Mouse (Mus musculus): ENCODE measurements around the gene Ppp1r21. TPM values are rescaled to one million over a fixed set of nuclear protein-coding genes. Genes with fewer than 3 reads are reported as not detected.

Ppp1r21 gene
- polyA plus RNA-seq, 1 experiment from 2014 or later: 29.5 TPM

DNA sequence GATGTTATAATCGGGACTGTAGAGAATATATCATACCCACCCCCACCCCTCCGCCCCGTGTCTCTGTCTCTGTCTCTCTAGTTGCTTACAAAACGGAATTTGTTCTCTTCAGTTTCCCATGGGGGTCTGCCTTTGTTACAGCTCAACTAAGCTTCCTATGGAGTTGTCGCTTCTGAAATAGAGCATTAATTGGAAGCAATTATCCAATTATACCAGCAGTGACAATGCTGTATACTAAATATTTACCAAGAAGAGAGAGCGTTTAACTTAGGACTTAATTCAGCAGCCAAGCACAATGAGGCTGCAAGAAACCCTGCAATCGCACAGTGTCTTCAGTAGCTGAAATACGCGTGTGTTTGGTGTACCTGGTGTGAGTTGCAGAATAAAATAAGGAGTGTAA is 36.4 kb upstream of the Ppp1r21 start:
- H3K4me2 ChIP-seq (ENCODE audit: low read length): peak overlapping the region; percentile 47
- H3K9me3 ChIP-seq (ENCODE audit: control insufficient read depth, low read length): no peaks in the 10 kb centered on the region
- peak overlapping the region; percentile 76 for H3K27ac ChIP-seq (ENCODE audit: low read length)
- H3K36me3 ChIP-seq (ENCODE audit: control insufficient read depth, insufficient read depth): no peaks in the 10 kb centered on the region
- peaks cover 18% of the 10 kb centered on the region for H3K4me1 ChIP-seq (replicated peaks; ENCODE audit: control insufficient read depth, insufficient read depth, low read length)
- H3K4me3 ChIP-seq (replicated peaks; ENCODE audit: low read length): no peak overlapping the region
- no peaks in the 10 kb centered on the region for H3K27me3 ChIP-seq (replicated peaks; ENCODE audit: control insufficient read depth, insufficient read depth, low read length)
- WGBS: 11% methylated on average over 9 of the region's 9 CpGs
- peak; percentile 21 for ATAC-seq
- no peak overlapping the region; the same call in 1 of the 2 replicates for H3K9ac ChIP-seq (replicated peaks; ENCODE audit: low read depth, low read length)

DNA sequence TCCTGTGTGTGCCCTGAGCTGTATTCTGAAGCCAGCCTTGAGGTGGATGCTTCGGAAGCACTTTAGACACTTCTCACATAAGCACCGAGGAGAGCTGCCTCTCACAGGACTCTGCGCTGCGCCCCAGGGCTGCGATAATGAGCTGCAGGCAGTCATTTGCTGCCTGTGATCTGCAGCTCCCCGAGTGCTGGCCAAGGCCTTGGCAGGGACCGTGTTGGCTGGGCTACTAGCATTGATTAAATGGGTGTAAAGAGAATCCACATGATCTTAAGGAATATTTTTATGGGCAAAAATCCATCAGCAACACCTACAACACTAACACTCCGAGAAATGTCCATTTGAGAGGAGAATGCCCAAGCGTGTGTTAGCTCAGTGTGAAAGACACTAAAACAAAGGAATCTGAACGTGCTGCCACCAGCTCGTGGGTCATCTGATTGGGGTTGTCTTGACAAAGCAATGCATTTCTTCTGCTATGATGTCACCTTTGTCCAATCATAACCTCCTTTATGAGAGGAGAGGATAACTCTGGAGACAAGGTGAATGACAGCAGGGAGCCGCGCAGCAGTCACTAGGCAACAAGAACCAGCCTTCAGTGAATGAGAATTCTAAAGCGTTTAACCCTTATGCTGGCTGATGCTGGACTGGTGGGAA is 35.7 kb upstream of the Ppp1r21 start:
- Histone ChIP-seq H3K4me2 (ENCODE audit: low read length) (peak overlapping the region; percentile 47), H3K27me3 (replicated peaks; ENCODE audit: control insufficient read depth, insufficient read depth, low read length) (no peaks in the 10 kb centered on the region), H3K4me3 (replicated peaks; ENCODE audit: low read length) (peak overlapping the region; percentile 25), H3K27ac (ENCODE audit: low read length) (peak overlapping the region; percentile 76), H3K4me1 (replicated peaks; ENCODE audit: control insufficient read depth, insufficient read depth, low read length) (peaks cover 18% of the 10 kb centered on the region), H3K9ac (replicated peaks; ENCODE audit: low read depth, low read length) (peak overlapping the region; percentile 49), H3K9me3 (ENCODE audit: control insufficient read depth, low read length) (no peaks in the 10 kb centered on the region), H3K36me3 (ENCODE audit: control insufficient read depth, insufficient read depth) (no peaks in the 10 kb centered on the region)
- 6% methylated on average over 14 of the region's 14 CpGs for WGBS
- peak; percentile 93 for ATAC-seq

DNA sequence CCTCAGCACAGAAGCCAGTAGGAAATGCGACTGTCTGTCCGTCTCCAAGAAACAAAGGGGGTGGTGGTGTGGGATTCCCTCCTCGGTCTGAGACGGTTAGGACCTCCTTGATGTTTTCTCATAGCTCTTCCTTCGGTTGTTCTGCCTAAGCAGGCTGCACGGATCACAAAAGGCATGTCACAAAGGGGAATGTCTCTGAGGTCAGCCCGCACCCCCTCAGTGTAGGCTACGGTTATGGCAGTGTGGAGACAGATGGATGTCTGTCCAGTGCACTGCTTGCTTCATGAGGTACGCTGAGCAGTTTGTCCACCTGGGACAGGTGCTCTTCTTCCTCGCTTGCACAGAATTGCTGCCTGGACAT is 35.2 kb upstream of the Ppp1r21 start:
- peak overlapping the region; percentile 47 for H3K4me2 ChIP-seq (ENCODE audit: low read length)
- peak; percentile 29; the same call in 1 of the 2 replicates for ATAC-seq
- WGBS: 24% methylated on average over 10 of the region's 10 CpGs
- no peaks in the 10 kb centered on the region for H3K9me3 ChIP-seq (ENCODE audit: control insufficient read depth, low read length)
- H3K4me3 ChIP-seq (replicated peaks; ENCODE audit: low read length): peak overlapping the region; percentile 25; the same call in 1 of the 2 replicates
- H3K4me1 ChIP-seq (replicated peaks; ENCODE audit: control insufficient read depth, insufficient read depth, low read length): peaks cover 18% of the 10 kb centered on the region
- H3K27ac ChIP-seq (ENCODE audit: low read length): peak overlapping the region; percentile 76; the same call in 1 of the 2 replicates
- H3K27me3 ChIP-seq (replicated peaks; ENCODE audit: control insufficient read depth, insufficient read depth, low read length): no peaks in the 10 kb centered on the region
- H3K9ac ChIP-seq (replicated peaks; ENCODE audit: low read depth, low read length): peak overlapping the region; percentile 49
- no peaks in the 10 kb centered on the region for H3K36me3 ChIP-seq (ENCODE audit: control insufficient read depth, insufficient read depth)

- Histone ChIP-seq H3K27me3 (replicated peaks; ENCODE audit: control insufficient read depth, insufficient read depth, low read length) (no peaks in the 10 kb centered on the region), H3K9ac (replicated peaks; ENCODE audit: low read depth, low read length) (no peak overlapping the region), H3K27ac (ENCODE audit: low read length) (no peak overlapping the region), H3K4me1 (replicated peaks; ENCODE audit: control insufficient read depth, insufficient read depth, low read length) (peaks cover 18% of the 10 kb centered on the region), H3K36me3 (ENCODE audit: control insufficient read depth, insufficient read depth) (no peaks in the 10 kb centered on the region), H3K9me3 (ENCODE audit: control insufficient read depth, low read length) (no peaks in the 10 kb centered on the region), H3K4me3 (replicated peaks; ENCODE audit: low read length) (no peak overlapping the region), H3K4me2 (ENCODE audit: low read length) (no peak overlapping the region)
- ATAC-seq: no peak
- 77% methylated on average over 5 of the region's 5 CpGs for WGBS
Measured at GRCm38 (mm10) chr17:88498090-88498682, 31.7 kb upstream of the Ppp1r21 start.

DNA sequence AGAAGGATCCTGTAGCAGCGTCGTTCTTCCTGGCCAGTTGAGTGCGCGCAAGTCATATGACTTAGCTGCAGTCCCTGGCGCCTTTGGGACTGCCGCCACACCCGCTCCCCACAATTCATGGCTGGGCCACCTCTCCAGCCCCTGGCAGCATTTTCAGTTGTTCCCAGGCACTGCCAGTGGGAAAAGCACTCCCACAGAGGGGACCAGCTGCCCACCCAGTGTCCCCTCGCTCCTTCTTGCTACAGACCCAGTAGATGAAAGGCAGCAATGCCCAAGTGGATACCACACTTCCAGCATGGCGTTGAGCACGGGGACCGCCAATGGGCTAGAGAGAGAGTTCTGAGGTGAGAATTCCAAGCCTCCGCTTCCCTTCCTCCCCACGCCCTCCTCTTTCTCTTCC is 25.9 kb upstream of the Ppp1r21 start:
- no peak overlapping the region for H3K4me2 ChIP-seq (ENCODE audit: low read length)
- 95% methylated on average over 13 of the region's 13 CpGs for WGBS
- ATAC-seq: no peak
- no peaks in the 10 kb centered on the region for H3K27me3 ChIP-seq (replicated peaks; ENCODE audit: control insufficient read depth, insufficient read depth, low read length)
- H3K36me3 ChIP-seq (ENCODE audit: control insufficient read depth, insufficient read depth): no peaks in the 10 kb centered on the region
- no peak overlapping the region for H3K27ac ChIP-seq (ENCODE audit: low read length)
- no peaks in the 10 kb centered on the region for H3K9me3 ChIP-seq (ENCODE audit: control insufficient read depth, low read length)
- no peak overlapping the region for H3K4me3 ChIP-seq (replicated peaks; ENCODE audit: low read length)
- no peak overlapping the region for H3K9ac ChIP-seq (replicated peaks; ENCODE audit: low read depth, low read length)
- H3K4me1 ChIP-seq (replicated peaks; ENCODE audit: control insufficient read depth, insufficient read depth, low read length): peaks cover 10% of the 10 kb centered on the region

- Histone ChIP-seq H3K27ac (ENCODE audit: low read length) (no peak overlapping the region), H3K27me3 (replicated peaks; ENCODE audit: control insufficient read depth, insufficient read depth, low read length) (no peaks in the 10 kb centered on the region), H3K4me3 (replicated peaks; ENCODE audit: low read length) (no peak overlapping the region), H3K9ac (replicated peaks; ENCODE audit: low read depth, low read length) (no peak overlapping the region), H3K36me3 (ENCODE audit: control insufficient read depth, insufficient read depth) (no peaks in the 10 kb centered on the region), H3K9me3 (ENCODE audit: control insufficient read depth, low read length) (no peaks in the 10 kb centered on the region), H3K4me2 (ENCODE audit: low read length) (no peak overlapping the region), H3K4me1 (replicated peaks; ENCODE audit: control insufficient read depth, insufficient read depth, low read length) (peaks cover 10% of the 10 kb centered on the region)
- WGBS: 19% methylated on average over 10 of the region's 10 CpGs
- peak; percentile 85 for ATAC-seq
Measured at GRCm38 (mm10) chr17:88505275-88505723, 24.6 kb upstream of the Ppp1r21 start.

GRCm38 (mm10) chr17:88505941-88506340 is 24.0 kb upstream of the Ppp1r21 start:
- no peak for ATAC-seq
- H3K9me3 ChIP-seq (ENCODE audit: control insufficient read depth, low read length): no peaks in the 10 kb centered on the region
- no peaks in the 10 kb centered on the region for H3K27me3 ChIP-seq (replicated peaks; ENCODE audit: control insufficient read depth, insufficient read depth, low read length)
- H3K36me3 ChIP-seq (ENCODE audit: control insufficient read depth, insufficient read depth): no peaks in the 10 kb centered on the region
- H3K27ac ChIP-seq (ENCODE audit: low read length): no peak overlapping the region
- no peak overlapping the region for H3K9ac ChIP-seq (replicated peaks; ENCODE audit: low read depth, low read length)
- no peak overlapping the region for H3K4me2 ChIP-seq (ENCODE audit: low read length)
- no peak overlapping the region for H3K4me3 ChIP-seq (replicated peaks; ENCODE audit: low read length)
- H3K4me1 ChIP-seq (replicated peaks; ENCODE audit: control insufficient read depth, insufficient read depth, low read length): peaks cover 10% of the 10 kb centered on the region
- 87% methylated on average over 15 of the region's 15 CpGs for WGBS

GRCm38 (mm10) chr17:88507376-88507775 is 22.5 kb upstream of the Ppp1r21 start:
- H3K4me1 ChIP-seq (replicated peaks; ENCODE audit: control insufficient read depth, insufficient read depth, low read length): peaks cover 10% of the 10 kb centered on the region
- H3K9me3 ChIP-seq (ENCODE audit: control insufficient read depth, low read length): no peaks in the 10 kb centered on the region
- H3K4me3 ChIP-seq (replicated peaks; ENCODE audit: low read length): no peak overlapping the region
- no peak for ATAC-seq
- no peak overlapping the region for H3K27ac ChIP-seq (ENCODE audit: low read length)
- H3K27me3 ChIP-seq (replicated peaks; ENCODE audit: control insufficient read depth, insufficient read depth, low read length): no peaks in the 10 kb centered on the region
- no peak overlapping the region for H3K9ac ChIP-seq (replicated peaks; ENCODE audit: low read depth, low read length)
- H3K4me2 ChIP-seq (ENCODE audit: low read length): no peak overlapping the region
- H3K36me3 ChIP-seq (ENCODE audit: control insufficient read depth, insufficient read depth): no peaks in the 10 kb centered on the region
- 68% methylated on average over 10 of the region's 10 CpGs for WGBS

- Histone ChIP-seq H3K27me3 (replicated peaks; ENCODE audit: control insufficient read depth, insufficient read depth, low read length) (no peaks in the 10 kb centered on the region), H3K4me1 (replicated peaks; ENCODE audit: control insufficient read depth, insufficient read depth, low read length) (peaks cover 10% of the 10 kb centered on the region), H3K9ac (replicated peaks; ENCODE audit: low read depth, low read length) (no peak overlapping the region), H3K4me3 (replicated peaks; ENCODE audit: low read length) (no peak overlapping the region), H3K27ac (ENCODE audit: low read length) (no peak overlapping the region), H3K4me2 (ENCODE audit: low read length) (no peak overlapping the region), H3K36me3 (ENCODE audit: control insufficient read depth, insufficient read depth) (no peaks in the 10 kb centered on the region), H3K9me3 (ENCODE audit: control insufficient read depth, low read length) (no peaks in the 10 kb centered on the region)
- WGBS: 36% methylated on average over 12 of the region's 12 CpGs
- no peak for ATAC-seq
Measured at GRCm38 (mm10) chr17:88508846-88509508, 20.9 kb upstream of the Ppp1r21 start.

Data from forebrain, embryonic 16.5 days (tissue).